Mouse (Mus musculus) intestine, embryonic 14.5 days (tissue): Measurements from ENCODE around the gene Lrmda. TPM values are rescaled to one million over a fixed set of nuclear protein-coding genes. Genes with fewer than 3 reads are reported as not detected.

Experiments
- ATAC-seq: fragments of 200-750 bp; cut with Nextera tagmentation; replicated peaks from 2 replicates; pipeline ENCODE4 v1.8.0; 2017; ENCODE audit warnings: low read depth, moderate number of reproducible peaks, moderate TSS enrichment, moderate library complexity; ENCODE audit not compliant: low FRiP score, low TSS enrichment
- DNase-seq: peaks from one replicate; pipeline ENCODE4 v3.0.0-alpha.2; 2018; ENCODE audit warnings: low spot score
- H3K27ac ChIP-seq: fragments of 300-500 bp; sonication (generic); 2 replicates; pipeline ENCODE4 v1.5.1; 2014; ENCODE audit warnings: low read depth, mild to moderate bottlenecking, control low read depth
- H3K27me3 ChIP-seq: fragments of 300-500 bp; sonication (generic); replicated peaks from 2 replicates; pipeline ENCODE4 v1.6.1; 2014; ENCODE audit warnings: low read length, control low read depth; ENCODE audit not compliant: control insufficient read depth, insufficient read depth
- H3K36me3 ChIP-seq: fragments of 300-500 bp; sonication (generic); 2 replicates; pipeline ENCODE4 v1.6.1; 2014; ENCODE audit warnings: low read length, control low read depth; ENCODE audit not compliant: control insufficient read depth, insufficient read depth
- H3K4me1 ChIP-seq: fragments of 300-500 bp; sonication (generic); replicated peaks from 2 replicates; pipeline ENCODE4 v1.6.1; 2014; ENCODE audit warnings: low read length, control low read depth, mixed read lengths; ENCODE audit not compliant: control insufficient read depth, insufficient read depth
- H3K4me2 ChIP-seq: fragments of 300-500 bp; sonication (generic); 2 replicates; pipeline ENCODE4 v1.6.1; 2014; ENCODE audit warnings: low read length
- H3K4me3 ChIP-seq: fragments of 300-500 bp; sonication (generic); 2 replicates; pipeline ENCODE4 v1.5.1; 2014; ENCODE audit warnings: low read depth, low read length, control low read depth, mixed read lengths
- H3K9ac ChIP-seq: fragments of 300-500 bp; sonication (generic); 2 replicates; pipeline ENCODE4 v1.6.1; 2014; ENCODE audit warnings: mild to moderate bottlenecking, low read length
- H3K9me3 ChIP-seq: fragments of 300-500 bp; sonication (generic); 2 replicates; pipeline ENCODE4 v1.6.1; 2016; ENCODE audit warnings: low read length, control low read depth; ENCODE audit not compliant: control insufficient read depth
- WGBS: fragments of 180-500 bp; shearing (Covaris S2); extraction: QIAGEN DNeasy Blood & Tissue Kit; methylation state at CpG from one replicate; pipeline ENCODE4 v1.1.7; 2014; 5-methylcytosine and 5-hydroxymethylcytosine counted together
- polyA plus RNA-seq: library from polyadenylated mRNA; unstranded; fragments of >200 nt; fragmentation: Nextera tagmentation; extraction: Ambion mirVana; gene quantifications from 2 replicates; pipeline ENCODE4 v1.2.1, GENCODE M21; 2014

The Lrmda gene
- polyA plus RNA-seq, 1 experiment from 2014 or later = 0.70 TPM

- Histone ChIP-seq H3K4me3 (no peak overlapping the region), H3K27ac (no peak overlapping the region), H3K36me3 (no peaks in the 10 kb centered on the region), H3K27me3 (no peaks in the 10 kb centered on the region), H3K9ac (no peak overlapping the region), H3K4me1 (no peaks in the 10 kb centered on the region), H3K4me2 (no peak overlapping the region), H3K9me3 (no peaks in the 10 kb centered on the region)
- DNase-seq = no peak
- no peak for ATAC-seq
- 62% methylated on average over 3 of the region's 3 CpGs for WGBS
These were observed 533.3 kb downstream of the Lrmda start for GRCm38 (mm10) chr14:22552841-22553240.

GRCm38 (mm10) chr14:22553717-22554116 is 534.2 kb downstream of the Lrmda start:
- Histone ChIP-seq H3K36me3 (no peaks in the 10 kb centered on the region), H3K27ac (no peak overlapping the region), H3K9ac (no peak overlapping the region), H3K4me3 (no peak overlapping the region), H3K4me2 (no peak overlapping the region), H3K4me1 (no peaks in the 10 kb centered on the region), H3K9me3 (no peaks in the 10 kb centered on the region), H3K27me3 (no peaks in the 10 kb centered on the region)
- no peak for ATAC-seq
- WGBS = 95% methylated on average over 3 of the region's 3 CpGs
- no peak for DNase-seq

DNA sequence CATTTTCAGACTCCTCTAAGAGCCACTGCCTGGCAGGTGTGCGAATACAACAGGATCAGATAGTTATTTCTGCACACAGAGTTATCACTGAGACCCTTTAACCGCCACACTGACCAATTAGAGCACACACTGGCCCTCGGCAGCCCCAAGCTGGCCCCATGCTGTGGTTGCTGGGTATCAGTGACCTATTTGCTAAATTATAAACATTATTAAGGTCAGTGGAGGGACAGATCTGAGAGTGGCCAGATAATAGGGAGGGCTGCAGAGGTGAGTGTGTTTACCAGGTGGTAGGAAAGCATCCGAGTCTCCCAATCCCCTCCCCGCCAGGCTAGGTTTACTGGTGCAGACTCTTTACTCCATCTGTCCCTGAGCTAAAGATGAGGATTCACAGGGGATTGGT is 553.0 kb downstream of the Lrmda start:
- no peaks in the 10 kb centered on the region for H3K9me3 ChIP-seq
- H3K36me3 ChIP-seq = no peaks in the 10 kb centered on the region
- H3K4me3 ChIP-seq = no peak overlapping the region
- WGBS = 57% methylated on average over 5 of the region's 5 CpGs
- no peak overlapping the region for H3K9ac ChIP-seq
- H3K4me2 ChIP-seq = no peak overlapping the region
- H3K4me1 ChIP-seq = peaks cover 14% of the 10 kb centered on the region
- H3K27ac ChIP-seq = no peak overlapping the region
- ATAC-seq (no peak), DNase-seq (no peak)
- 0 out of 2 replicates have a peak, but pooled peaks cover 3% of the 10 kb centered on the region for H3K27me3 ChIP-seq

DNA sequence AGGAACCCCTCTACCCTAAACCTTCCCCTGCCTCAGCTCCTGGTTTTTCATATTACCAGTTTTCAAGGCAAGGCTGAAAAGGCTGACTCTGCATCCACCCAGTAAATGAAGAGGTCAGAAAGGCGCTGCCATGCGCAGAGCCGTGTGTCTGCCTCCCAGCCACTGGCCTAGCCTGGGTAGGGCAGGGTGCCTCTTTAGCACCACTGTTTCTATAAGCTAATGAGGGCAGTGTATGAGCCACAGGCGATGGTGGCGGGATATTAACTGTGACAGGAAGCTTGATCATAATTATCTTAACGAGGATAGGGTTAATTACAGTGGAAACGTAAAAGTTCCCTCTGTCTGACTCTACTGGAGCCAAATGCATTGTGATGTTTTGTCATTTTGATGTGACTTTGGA is 554.1 kb downstream of the Lrmda start:
- Histone ChIP-seq H3K36me3 (no peaks in the 10 kb centered on the region), H3K4me3 (no peak overlapping the region), H3K9me3 (no peaks in the 10 kb centered on the region), H3K4me2 (no peak overlapping the region), H3K27ac (no peak overlapping the region), H3K9ac (no peak overlapping the region), H3K27me3 (no peaks in the 10 kb centered on the region), H3K4me1 (peaks cover 19% of the 10 kb centered on the region)
- DNase-seq (no peak), ATAC-seq (no peak)
- WGBS = 88% methylated on average over 7 of the region's 7 CpGs

DNA sequence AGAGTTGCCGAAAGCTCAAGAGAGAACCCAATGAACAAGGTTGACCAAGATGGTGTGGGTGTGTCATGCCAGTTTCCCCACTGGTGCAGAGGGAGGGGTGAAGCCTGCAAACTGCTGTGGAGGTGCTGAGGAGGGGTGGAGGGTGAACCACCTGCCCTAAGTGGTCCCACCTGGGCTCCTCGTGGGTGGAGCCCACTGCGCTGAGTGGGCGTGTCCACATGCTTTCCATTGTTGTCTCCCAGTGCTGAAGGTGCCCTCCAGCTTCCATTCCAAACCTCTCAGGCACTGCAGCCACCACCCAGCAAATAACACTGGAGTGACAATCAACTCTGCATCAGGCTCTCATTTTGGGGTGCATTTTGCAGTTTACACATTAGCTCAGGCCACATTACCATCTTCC is 554.5 kb downstream of the Lrmda start:
- 79% methylated on average over 4 of the region's 4 CpGs for WGBS

DNA sequence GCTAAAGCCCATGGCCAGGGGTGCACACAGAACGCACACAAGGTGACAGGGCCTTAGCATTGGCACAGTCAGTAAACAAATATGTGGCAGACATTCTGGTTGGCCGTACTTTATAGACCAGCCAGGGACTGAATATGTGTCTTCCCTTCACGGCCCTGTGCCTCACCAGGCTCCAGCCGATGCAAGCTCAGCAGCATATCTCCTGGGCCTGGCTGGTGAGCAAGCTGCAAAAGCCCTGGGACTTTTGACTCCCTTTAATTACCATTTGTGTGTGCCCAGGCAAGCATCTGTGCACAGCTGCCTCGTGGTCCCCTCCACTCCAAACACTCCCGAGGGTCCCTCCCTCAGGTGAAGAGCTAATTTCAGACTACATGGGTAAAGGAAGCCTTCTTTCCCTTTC is 556.9 kb downstream of the Lrmda start:
- Histone ChIP-seq H3K36me3 (no peaks in the 10 kb centered on the region), H3K4me1 (peaks cover 19% of the 10 kb centered on the region), H3K4me2 (no peak overlapping the region), H3K27me3 (no peaks in the 10 kb centered on the region), H3K27ac (no peak overlapping the region), H3K9ac (no peak overlapping the region), H3K9me3 (no peaks in the 10 kb centered on the region), H3K4me3 (no peak overlapping the region)
- ATAC-seq (no peak), DNase-seq (no peak)
- WGBS = 47% methylated on average over 6 of the region's 6 CpGs

More for the DNA sequence above, 554.5 kb downstream of the Lrmda start:
- DNase-seq (no peak), ATAC-seq (no peak)
- no peaks in the 10 kb centered on the region for H3K27me3 ChIP-seq
- H3K9me3 ChIP-seq = no peaks in the 10 kb centered on the region
- H3K4me2 ChIP-seq = no peak overlapping the region
- peaks cover 19% of the 10 kb centered on the region for H3K4me1 ChIP-seq
- no peak overlapping the region for H3K27ac ChIP-seq
- H3K9ac ChIP-seq = no peak overlapping the region
- H3K4me3 ChIP-seq = no peak overlapping the region
- no peaks in the 10 kb centered on the region for H3K36me3 ChIP-seq

DNA sequence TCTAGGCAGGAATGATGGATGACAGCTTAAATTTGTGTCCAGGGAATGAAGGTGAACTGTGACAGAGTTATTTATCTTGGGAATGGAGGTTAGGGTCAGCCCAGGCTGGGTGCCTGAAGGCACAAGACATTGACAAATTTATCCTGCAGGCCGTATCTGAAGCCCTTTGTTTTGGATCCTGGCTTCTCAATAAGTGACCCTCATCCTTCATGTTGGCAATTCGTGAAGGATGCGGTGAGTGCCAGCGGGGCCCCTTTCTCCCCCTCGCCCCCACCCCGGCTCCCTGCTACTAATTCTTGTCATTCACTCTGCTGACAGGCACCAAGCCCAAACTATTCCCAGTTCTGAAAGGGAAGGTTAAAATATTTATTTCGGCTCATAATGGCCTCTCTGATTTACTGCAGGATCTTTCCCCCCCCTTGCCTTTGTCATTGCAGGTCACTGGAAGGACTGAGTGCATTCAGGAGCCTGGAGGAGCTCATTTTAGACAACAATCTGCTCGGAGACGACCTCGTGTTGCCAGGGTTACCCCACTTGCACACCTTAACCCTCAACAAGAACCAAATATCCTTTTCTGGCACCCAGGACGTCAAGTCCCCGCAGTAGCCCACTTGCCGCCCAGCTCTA is 558.0 kb downstream of the Lrmda start:
- 23% methylated on average over 13 of the region's 13 CpGs for WGBS

DNA sequence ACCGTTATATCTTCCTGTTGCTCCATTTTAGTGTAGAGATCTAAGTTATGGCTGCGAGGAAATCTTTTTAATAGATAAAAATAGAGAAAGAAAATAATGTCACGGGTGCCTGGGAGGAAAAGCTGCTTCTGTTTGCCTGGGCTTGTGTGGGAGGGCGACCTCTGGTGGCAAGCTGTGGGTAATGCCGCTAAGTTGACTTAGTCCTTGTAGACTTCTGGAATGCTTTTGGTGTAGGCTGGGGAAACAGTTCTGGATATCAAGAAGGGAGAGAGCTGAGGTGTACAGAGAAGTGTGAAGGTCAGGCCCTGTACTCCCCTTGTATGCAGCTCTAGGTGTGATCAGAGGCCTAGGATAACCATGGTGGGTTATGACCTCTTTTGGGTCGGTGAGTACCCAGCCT is 558.7 kb downstream of the Lrmda start:
- Histone ChIP-seq H3K36me3 (no peaks in the 10 kb centered on the region), H3K4me3 (no peak overlapping the region), H3K9ac (no peak overlapping the region), H3K4me1 (peaks cover 19% of the 10 kb centered on the region), H3K4me2 (peak overlapping the region; percentile 28), H3K27me3 (no peaks in the 10 kb centered on the region), H3K9me3 (no peaks in the 10 kb centered on the region), H3K27ac (no peak overlapping the region)
- 15% methylated on average over 6 of the region's 6 CpGs for WGBS
- DNase-seq = peak; percentile 92
- ATAC-seq = no peak

More for the DNA sequence above, 558.0 kb downstream of the Lrmda start:
- no peak overlapping the region for H3K4me3 ChIP-seq
- H3K27me3 ChIP-seq = no peaks in the 10 kb centered on the region
- no peak overlapping the region for H3K27ac ChIP-seq
- H3K4me1 ChIP-seq = peaks cover 19% of the 10 kb centered on the region
- no peaks in the 10 kb centered on the region for H3K9me3 ChIP-seq
- H3K4me2 ChIP-seq = peak overlapping the region; percentile 28
- H3K9ac ChIP-seq = no peak overlapping the region
- ATAC-seq (no peak), DNase-seq (peak; percentile 69)
- H3K36me3 ChIP-seq = no peaks in the 10 kb centered on the region

DNA sequence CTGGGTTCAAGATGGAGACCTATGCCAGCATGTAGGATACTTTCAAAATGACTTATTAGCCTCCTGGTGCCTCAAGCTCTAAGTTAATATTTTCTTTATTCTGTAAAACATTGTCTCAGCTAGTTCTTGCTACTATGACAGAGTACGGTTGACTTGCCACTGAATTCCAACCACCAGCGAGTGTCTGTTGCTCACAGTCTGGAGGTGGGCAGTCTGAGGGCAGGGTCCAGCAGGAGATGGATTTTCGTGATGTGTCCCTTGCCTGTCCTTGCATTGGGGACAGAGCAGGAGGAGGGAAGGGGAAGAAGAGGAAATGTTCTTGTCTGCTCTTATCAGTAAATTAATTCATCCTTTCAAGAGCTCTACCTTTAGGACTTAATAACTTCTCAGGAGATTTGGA is 559.5 kb downstream of the Lrmda start:
- no peak for DNase-seq
- 97% methylated on average over 3 of the region's 3 CpGs for WGBS
- ATAC-seq = no peak
- Histone ChIP-seq H3K4me3 (no peak overlapping the region), H3K36me3 (no peaks in the 10 kb centered on the region), H3K9ac (no peak overlapping the region), H3K4me2 (no peak overlapping the region), H3K27ac (no peak overlapping the region), H3K9me3 (no peaks in the 10 kb centered on the region), H3K27me3 (no peaks in the 10 kb centered on the region), H3K4me1 (peaks cover 19% of the 10 kb centered on the region)
